Mouse (Mus musculus) embryonic facial prominence, embryonic 12.5 days (tissue): Measurements from ENCODE around the gene Tmem94. TPM values are rescaled to one million over a fixed set of nuclear protein-coding genes. Genes with fewer than 3 reads are reported as not detected.

Experiments
- microRNA-seq: library from miRNA; unstranded; fragments of <30 nt; microRNA quantifications from one replicate; pipeline ENCODE4, GENCODE M21; 2017
- polyA plus RNA-seq: library from polyadenylated mRNA; unstranded; fragments of >200 nt; fragmentation: Nextera tagmentation; extraction: Ambion mirVana; gene quantifications from 2 replicates; pipeline ENCODE4 v1.2.1, GENCODE M21; 2016

The Tmem94 gene
- polyA plus RNA-seq, 1 experiment from 2014 or later, result 30.0 TPM

Small RNAs within 50 kb of the gene (microRNA-seq; reads per million reads assigned to microRNA genes)
- gene Mir5621, result not detected

Other genes with a start within 250 kb of the Tmem94 start
- gene Sumo2, start 229.2 kb upstream of the Tmem94 start, polyA plus RNA-seq, result 1,276 and 1,289 TPM in 2 replicates
- gene Nup85, start 201.0 kb upstream of the Tmem94 start, polyA plus RNA-seq, result 192 and 205 TPM in 2 replicates
- gene Mrps7, start 161.5 kb upstream of the Tmem94 start, polyA plus RNA-seq, result 95.9 and 108 TPM in 2 replicates
- gene Gga3, start 161.4 kb upstream of the Tmem94 start, polyA plus RNA-seq, result 22.5 and 29.1 TPM in 2 replicates
- gene Mif4gd, start 152.5 kb upstream of the Tmem94 start, polyA plus RNA-seq, result 16.6 and 17.6 TPM in 2 replicates
- gene Slc25a19, start 137.1 kb upstream of the Tmem94 start, polyA plus RNA-seq, result 23.8 and 29.5 TPM in 2 replicates
- gene Grb2, start 56.8 kb upstream of the Tmem94 start, polyA plus RNA-seq, result 115 and 118 TPM in 2 replicates
- 17.5 TPM in 2 replicates for gene Caskin2, start 48.2 kb downstream of the Tmem94 start, polyA plus RNA-seq
- gene Tsen54, start 49.3 kb downstream of the Tmem94 start, polyA plus RNA-seq, result 36.3 and 36.7 TPM in 2 replicates
- 7.6 and 8.8 TPM in 2 replicates for gene Llgl2, start 58.6 kb downstream of the Tmem94 start, polyA plus RNA-seq
- 0.10 and 0.18 TPM in 2 replicates for gene Myo15b, start 93.0 kb downstream of the Tmem94 start, polyA plus RNA-seq
- gene Smim5, start 134.5 kb downstream of the Tmem94 start, polyA plus RNA-seq, result 1.8 and 2.4 TPM in 2 replicates
- gene Smim6, start 146.6 kb downstream of the Tmem94 start, polyA plus RNA-seq, result 1.00 and 1.7 TPM in 2 replicates
- gene Sap30bp, start 167.8 kb downstream of the Tmem94 start, polyA plus RNA-seq, result 46.9 and 47.0 TPM in 2 replicates
- gene Recql5, start 168.0 kb downstream of the Tmem94 start, polyA plus RNA-seq, result 26.3 and 28.7 TPM in 2 replicates
- 4.1 and 4.2 TPM in 2 replicates for gene Itgb4, start 209.3 kb downstream of the Tmem94 start, polyA plus RNA-seq
- gene Galk1, start 247.3 kb downstream of the Tmem94 start, polyA plus RNA-seq, result 165 and 169 TPM in 2 replicates